ENCODE assay signal across 8 mouse cellular contexts in genomic region chr8:126660658-126661316, GRCm38 (mm10).
DNase-seq lines count a peak whose midpoint lies in the region; ATAC-seq and TF ChIP-seq lines count a peak whose summit lies in the region.

No protein-coding gene starts in this region.

- H3K36me3 ChIP-seq in liver, embryonic 14.5 days (replicated peaks; ENCODE audit: control insufficient read depth, insufficient read depth, low read depth), result no peaks in the 10 kb centered on the region
- no peaks in the 10 kb centered on the region for H3K36me3 ChIP-seq in stomach, embryonic 15.5 days

- WGBS in liver, embryonic 14.5 days (ENCODE audit: insufficient replicate concordance), result 30% methylated on average over 12 of the region's 12 CpGs
- 3% methylated on average over 8 of the region's 12 CpGs for WGBS in stomach, embryonic 15.5 days

- H3K27ac ChIP-seq in liver, embryonic 14.5 days, result no peak overlapping the region
- peak overlapping the region; percentile 88 for H3K27ac ChIP-seq in stomach, embryonic 15.5 days

- no peak for TF ChIP-seq EP300 in liver, embryonic 14.5 days (IDR thresholded peaks at IDR 0.05; ENCODE audit: low read depth)

- H3K9ac ChIP-seq in liver, embryonic 14.5 days (replicated peaks), result no peak overlapping the region
- no peak overlapping the region for H3K9ac ChIP-seq in stomach, embryonic 15.5 days

- H3K4me2 ChIP-seq in liver, embryonic 14.5 days (ENCODE audit: low read depth), result peak overlapping the region; percentile 39
- peak overlapping the region; percentile 36 for H3K4me2 ChIP-seq in stomach, embryonic 15.5 days

- H3K4me1 ChIP-seq in liver, embryonic 14.5 days (replicated peaks; ENCODE audit: control insufficient read depth in 2 of 2, insufficient read depth in 2 of 2, low read length in 1 of 2), result peaks cover 4 to 41% of the 10 kb centered on the region in 2 experiments; a peak in 3 of 4 replicates
- peaks cover 62% of the 10 kb centered on the region for H3K4me1 ChIP-seq in stomach, embryonic 15.5 days

- H3K9me3 ChIP-seq in liver, embryonic 14.5 days (ENCODE audit: control insufficient read depth, low read length), result no peaks in the 10 kb centered on the region
- no peaks in the 10 kb centered on the region for H3K9me3 ChIP-seq in stomach, embryonic 15.5 days

- intact Hi-C loops in heart, postnatal 25 days (cut with DNase I), result no loop called here
- intact Hi-C loops in heart, postnatal 10 days (cut with DNase I), result no loop called here

- peak; percentile 37 to 56 for DNase-seq in heart, adult 18-20 months
- no peak for DNase-seq in heart, postnatal 25 days (ENCODE audit: low spot score)
- DNase-seq in brain, adult 2 months (ENCODE audit: low read depth, low spot score), result peak; percentile 65
- peak; percentile 52 to 54 for DNase-seq in heart, postnatal 10 days
- no peak for DNase-seq in liver, embryonic 14.5 days (ENCODE audit: low read depth in 3 of 3, low spot score in 3 of 3)
- DNase-seq in left cerebral cortex, adult 9 months (ENCODE audit: low spot score in 2 of 2), result no peak

- no peak for ATAC-seq in liver, embryonic 14.5 days (ENCODE audit: insufficient read depth)
- 0 out of 2 replicates have a peak, but pooled peaks have one; percentile 18 for ATAC-seq in stomach, embryonic 15.5 days (ENCODE audit: insufficient read depth, low FRiP score, low read depth)
- no peak for ATAC-seq in frontal cortex, adult (ENCODE audit: low TSS enrichment)

- TF ChIP-seq CTCF in liver, embryonic 14.5 days (IDR thresholded peaks at IDR 0.05; ENCODE audit: low read depth), result no peak

- no peaks in the 10 kb centered on the region for H3K27me3 ChIP-seq in liver, embryonic 14.5 days (ENCODE audit: control insufficient read depth, insufficient read depth, low read length)
- H3K27me3 ChIP-seq in stomach, embryonic 15.5 days (replicated peaks), result no peaks in the 10 kb centered on the region

- H3K4me3 ChIP-seq in liver, embryonic 14.5 days (ENCODE audit: insufficient read depth in 1 of 2, low read depth in 2 of 2, low read length in 2 of 2), result no peak overlapping the region
- H3K4me3 ChIP-seq in stomach, embryonic 15.5 days (replicated peaks), result no peak overlapping the region; the same call in 1 of the 2 replicates

Comparison
In these comparisons a context has a peak if more than half of its experiments do, and no peak if none do; other contexts are left out.
1. DNase-seq: peak in heart, adult 18-20 months (2 of 2), brain, adult 2 months (single experiment) and heart, postnatal 10 days (2 of 2); none in heart, postnatal 25 days (single experiment), liver, embryonic 14.5 days (0 of 3) and left cerebral cortex, adult 9 months (0 of 2).